Mouse (Mus musculus) spleen, adult 2 months (tissue): ENCODE results near the gene Foxc1. TPM values are rescaled to one million over a fixed set of nuclear protein-coding genes. Genes with fewer than 3 reads are reported as not detected.

Source experiments
- DNase-seq, 2 experiments: peaks; one replicate each; pipeline versions ENCODE4 v3.0.0 to v3.0.0-alpha.2; 2012 to 2021; ENCODE audit warnings: low spot score in 2 of 2, low read depth in 1 of 2
- H3K27ac ChIP-seq: fragments of 200-500 bp; 2 replicates; pipeline ENCODE4 v1.5.1; 2012; ENCODE audit warnings: low read length, inconsistent platforms; ENCODE audit not compliant: insufficient read depth
- H3K27me3 ChIP-seq: fragments of 200-500 bp; 2 replicates; pipeline ENCODE4 v1.6.1; 2012; ENCODE audit warnings: mild to moderate bottlenecking, moderate library complexity, low read length, inconsistent platforms; ENCODE audit not compliant: control insufficient read depth, insufficient read depth
- H3K36me3 ChIP-seq: fragments of 200-500 bp; 2 replicates; pipeline ENCODE4 v1.6.1; 2012; ENCODE audit warnings: mild to moderate bottlenecking, low read length, inconsistent platforms; ENCODE audit not compliant: control insufficient read depth, insufficient read depth
- H3K4me1 ChIP-seq: fragments of 200-500 bp; 2 replicates; pipeline ENCODE4 v1.6.1; 2011; ENCODE audit warnings: inconsistent platforms; ENCODE audit not compliant: control insufficient read depth, insufficient read depth, insufficient read length
- H3K4me3 ChIP-seq: fragments of 200-500 bp; 2 replicates; pipeline ENCODE4 v1.5.1; 2011; ENCODE audit warnings: mild to moderate bottlenecking, inconsistent platforms; ENCODE audit not compliant: insufficient read depth, insufficient read length; ENCODE audit errors: extremely low read depth
- CTCF ChIP-seq: fragments of 200-500 bp; IDR thresholded peaks from 2 replicates; pipeline ENCODE4 v1.5.1; 2011; ENCODE audit warnings: mild to moderate bottlenecking, inconsistent platforms; ENCODE audit not compliant: insufficient read depth, insufficient read length, insufficient replicate concordance; ENCODE audit errors: extremely low read depth
- POLR2A ChIP-seq: fragments of 200-500 bp; IDR thresholded peaks from 2 replicates; pipeline ENCODE4 v1.6.1; 2011; ENCODE audit warnings: low read depth, low read length, inconsistent platforms
- WGBS: fragments of 180-500 bp; shearing (Covaris S2); methylation state at CpG from one replicate; pipeline ENCODE4 v1.1.7; 2018; 5-methylcytosine and 5-hydroxymethylcytosine counted together
- polyA plus RNA-seq: library from polyadenylated mRNA; depleted of rRNA; stranded (reverse); fragments of >200 nt; gene quantifications from 2 replicates; pipeline ENCODE4 v1.2.3, GENCODE M21; 2012; rRNA removed

Gene Foxc1
- 0.26 TPM in 2 replicates for polyA plus RNA-seq

DNA sequence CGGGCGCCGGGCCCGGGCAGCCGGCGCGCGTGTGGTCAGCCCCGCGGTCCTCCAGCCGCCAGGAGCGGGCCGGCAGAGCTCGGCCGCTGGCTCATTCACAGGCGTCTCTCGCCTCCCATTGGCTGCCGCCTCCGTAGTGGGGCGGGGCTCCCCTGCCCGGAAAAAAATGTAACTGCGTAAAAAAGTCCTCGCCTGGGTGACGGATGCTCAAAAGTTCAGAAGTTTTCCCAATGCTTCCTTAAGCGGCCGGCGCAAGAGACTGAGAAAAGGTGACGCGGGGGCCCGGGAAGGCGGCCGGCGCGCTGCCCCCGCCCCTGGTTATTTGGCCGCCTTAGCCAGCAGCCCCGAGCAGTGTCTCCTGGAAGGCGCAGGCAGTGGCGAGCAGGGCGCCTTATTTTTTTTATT, at the start of gene Foxc1:
TSS of gene Foxc1 (plus strand) at position 206 of the 405 bp plus-strand sequence.
- DNase-seq, result no peak
- Histone ChIP-seq H3K4me3 (peak within 1 kb of the TSS; percentile 50; the same call in 1 of the 2 replicates), H3K27ac (no peak within 1 kb of the TSS), H3K27me3 (peaks cover 55% of the 10 kb centered on the region), H3K36me3 (no peaks in the 10 kb centered on the region), H3K4me1 (peaks cover 16% of the 10 kb centered on the region)
- TF ChIP-seq CTCF (no peak), POLR2A (no peak)
- under 1% methylated on average over 38 of the region's 40 CpGs for WGBS

DNA sequence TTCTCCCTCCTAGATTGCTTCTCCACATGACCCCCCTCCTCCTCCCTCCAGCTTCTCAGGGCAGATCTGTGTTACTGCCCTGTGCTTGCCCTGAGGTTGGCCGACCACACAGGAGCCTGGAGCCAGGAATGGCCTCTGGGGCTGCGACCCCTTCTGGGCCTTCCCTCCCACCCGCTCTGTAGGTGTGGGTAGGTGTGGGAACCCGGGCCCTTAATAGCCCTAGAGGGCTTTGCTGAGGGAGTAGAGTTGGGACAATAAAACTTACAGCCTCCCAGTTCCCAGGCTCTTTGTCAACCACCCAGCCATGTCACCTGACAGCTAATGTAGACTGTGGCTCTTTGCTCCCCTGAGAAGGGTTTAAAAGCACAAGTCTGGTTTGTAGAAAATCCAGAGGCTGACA, 46.0 kb upstream of the Foxc1 start:
- TF ChIP-seq POLR2A, result no peak
- 62% methylated on average over 4 of the region's 4 CpGs for WGBS
- no peaks in the 10 kb centered on the region for H3K27me3 ChIP-seq
- no peak overlapping the region for H3K27ac ChIP-seq
- no peaks in the 10 kb centered on the region for H3K4me1 ChIP-seq
- DNase-seq, result no peak
- H3K36me3 ChIP-seq, result no peaks in the 10 kb centered on the region
- no peak overlapping the region for H3K4me3 ChIP-seq

DNA sequence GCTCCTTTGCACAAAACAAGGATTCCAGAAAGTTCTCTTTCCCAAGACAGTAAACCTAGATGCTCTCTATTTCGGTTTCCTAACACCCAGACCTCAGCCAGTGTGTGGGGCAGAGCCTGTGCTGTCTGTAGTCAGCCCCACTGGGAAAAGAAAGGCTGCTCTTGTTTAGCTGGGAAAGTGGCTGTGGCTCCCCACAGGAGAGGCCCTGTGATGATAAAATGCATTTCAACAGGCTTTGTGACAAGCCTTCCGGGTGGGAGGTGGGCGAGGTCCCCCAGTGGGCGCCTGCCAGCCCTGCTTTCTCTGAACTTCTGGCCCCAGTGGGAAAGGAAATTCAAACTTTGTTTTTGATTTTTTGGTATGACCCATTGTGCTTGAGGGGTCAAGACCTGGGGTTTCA, 45.4 kb upstream of the Foxc1 start:
- TF ChIP-seq POLR2A (no peak), CTCF (no peak)
- DNase-seq, result no peak
- Histone ChIP-seq H3K27me3 (no peaks in the 10 kb centered on the region), H3K27ac (no peak overlapping the region), H3K36me3 (no peaks in the 10 kb centered on the region), H3K4me1 (no peaks in the 10 kb centered on the region), H3K4me3 (no peak overlapping the region)
- WGBS, result 81% methylated on average over 4 of the region's 4 CpGs

DNA sequence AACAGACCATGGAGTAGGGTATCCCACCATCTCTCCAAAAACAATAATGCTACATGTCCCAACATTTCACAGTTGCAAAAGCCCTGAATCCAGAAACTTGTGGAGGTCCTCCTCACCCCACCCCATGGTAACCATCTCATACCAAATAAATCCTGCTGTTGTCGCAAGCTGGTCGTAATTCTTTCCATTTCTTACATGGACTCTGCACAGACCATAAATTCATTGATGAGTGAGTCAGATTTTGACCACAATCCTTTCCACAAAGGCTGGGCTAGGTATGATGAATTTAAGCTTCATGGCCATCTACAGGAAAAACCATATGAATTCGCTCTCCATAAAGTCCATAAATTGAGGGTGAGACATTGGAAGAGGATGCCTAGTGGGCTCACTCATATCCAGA, 42.0 kb upstream of the Foxc1 start:
- Histone ChIP-seq H3K36me3 (no peaks in the 10 kb centered on the region), H3K4me3 (no peak overlapping the region), H3K27me3 (no peaks in the 10 kb centered on the region), H3K4me1 (no peaks in the 10 kb centered on the region), H3K27ac (no peak overlapping the region)
- WGBS, result 92% methylated on average over 3 of the region's 3 CpGs
- TF ChIP-seq POLR2A (no peak), CTCF (no peak)
- DNase-seq, result no peak

DNA sequence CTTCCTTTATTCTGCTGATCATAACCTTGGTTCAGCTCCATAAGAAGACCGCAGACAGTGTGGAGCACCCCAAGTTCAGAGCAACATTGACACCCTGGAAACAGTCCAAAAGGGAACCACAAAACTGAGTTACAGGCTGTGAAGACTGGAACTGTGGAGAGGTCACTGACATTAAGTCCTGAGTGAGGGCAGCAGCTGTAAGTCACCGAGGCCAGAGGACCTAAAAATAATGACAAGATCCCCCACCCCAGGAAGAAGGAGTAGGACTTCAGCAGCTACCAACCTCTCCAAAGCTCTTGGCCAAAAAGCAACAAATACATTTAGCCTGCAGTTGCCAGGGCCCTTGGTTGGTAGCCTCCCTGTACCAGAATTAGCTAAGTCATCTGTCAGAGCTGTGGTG, 40.9 kb upstream of the Foxc1 start:
- no peaks in the 10 kb centered on the region for H3K36me3 ChIP-seq
- TF ChIP-seq CTCF (no peak), POLR2A (no peak)
- WGBS, result 71% methylated on average over 2 of the region's 2 CpGs
- H3K27ac ChIP-seq, result no peak overlapping the region
- H3K4me1 ChIP-seq, result no peaks in the 10 kb centered on the region
- no peak overlapping the region for H3K4me3 ChIP-seq
- H3K27me3 ChIP-seq, result no peaks in the 10 kb centered on the region
- DNase-seq, result no peak

DNA sequence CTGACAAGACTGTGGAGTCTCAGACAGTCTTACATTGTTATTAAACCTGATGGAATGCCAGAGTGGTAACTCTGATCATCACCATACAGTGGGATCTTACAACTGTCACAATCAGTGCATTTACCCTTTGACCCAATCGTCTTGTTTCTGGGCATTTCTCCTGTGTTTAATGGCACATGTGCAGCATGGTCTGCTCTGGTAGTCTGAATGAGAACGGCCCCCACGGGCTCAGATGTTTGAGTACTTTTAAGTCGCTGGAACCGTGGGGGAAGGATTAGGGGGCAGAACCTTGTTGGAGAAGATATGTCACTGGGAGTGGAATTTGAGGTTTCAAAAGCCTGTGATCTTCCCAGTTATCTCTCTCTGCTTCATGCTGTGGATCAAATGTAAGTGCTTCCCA, 33.6 kb upstream of the Foxc1 start:
- 88% methylated on average over 5 of the region's 5 CpGs for WGBS
- DNase-seq, result no peak
- no peaks in the 10 kb centered on the region for H3K4me1 ChIP-seq
- TF ChIP-seq CTCF, result no peak
- no peak for TF ChIP-seq POLR2A
- H3K27me3 ChIP-seq, result no peaks in the 10 kb centered on the region
- no peaks in the 10 kb centered on the region for H3K36me3 ChIP-seq
- no peak overlapping the region for H3K4me3 ChIP-seq
- no peak overlapping the region for H3K27ac ChIP-seq

DNA sequence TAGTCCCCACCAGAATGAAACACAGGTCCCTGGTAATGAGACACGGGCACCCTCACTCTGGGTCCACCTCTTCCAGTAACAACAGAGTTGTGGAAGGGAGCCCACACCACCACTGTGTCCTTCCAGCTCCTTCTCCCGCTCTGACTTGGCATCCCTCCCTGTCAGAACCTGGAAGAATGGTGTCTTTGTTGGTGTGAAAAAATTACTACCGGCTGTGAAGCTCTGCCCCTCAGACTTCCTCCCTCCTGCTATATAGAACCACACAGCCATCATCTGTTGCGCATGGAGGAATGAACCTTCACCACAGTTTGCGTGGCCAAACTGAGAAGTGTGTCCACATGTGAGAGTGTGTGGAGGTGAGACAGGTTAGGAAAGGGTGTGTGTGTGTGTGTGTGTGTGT, 30.7 kb upstream of the Foxc1 start:
- no peak for DNase-seq
- Histone ChIP-seq H3K4me1 (no peaks in the 10 kb centered on the region), H3K27me3 (no peaks in the 10 kb centered on the region), H3K36me3 (no peaks in the 10 kb centered on the region), H3K4me3 (no peak overlapping the region), H3K27ac (no peak overlapping the region)
- TF ChIP-seq POLR2A (no peak), CTCF (no peak)
- WGBS, result 64% methylated on average over 5 of the region's 5 CpGs
